Mouse (Mus musculus) testis, adult 2 months (tissue): Measurements from ENCODE around the gene Bloc1s4.

Experiments used
- CTCF ChIP-seq: fragments of 200-500 bp; IDR thresholded peaks from 2 replicates; pipeline ENCODE4 v1.5.1; 2012; ENCODE audit warnings: low read depth, mild to moderate bottlenecking, inconsistent platforms, low read length, moderate library complexity; ENCODE audit not compliant: control insufficient read depth, insufficient read depth, insufficient replicate concordance
- POLR2A ChIP-seq: fragments of 200-500 bp; IDR thresholded peaks from 2 replicates; pipeline ENCODE4 v1.6.1; 2012; ENCODE audit warnings: low read depth, mild to moderate bottlenecking, inconsistent platforms, low read length, moderate library complexity; ENCODE audit not compliant: control insufficient read depth

DNA sequence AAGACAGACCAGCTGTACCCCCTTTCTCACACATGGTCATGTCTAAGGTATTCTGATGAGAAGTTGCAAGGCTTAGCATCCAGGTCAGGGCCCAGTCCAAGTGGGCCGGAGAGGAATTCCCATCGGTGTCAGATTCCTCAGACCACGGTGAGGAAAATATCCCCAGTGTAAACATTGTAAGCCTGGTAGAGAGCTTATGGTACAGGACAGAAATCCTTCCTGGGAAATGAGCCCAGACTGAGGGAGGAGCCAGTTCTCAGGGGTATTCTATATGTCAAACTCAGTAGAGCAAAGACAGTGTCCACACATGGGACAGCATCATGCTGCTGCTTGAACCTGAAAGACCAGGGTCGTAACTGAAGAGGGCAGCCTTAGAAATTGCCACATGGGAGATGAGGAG is 11.4 kb upstream of the Bloc1s4 start:
- no peak for TF ChIP-seq CTCF
- no peak for TF ChIP-seq POLR2A
